Mouse (Mus musculus): ENCODE data around the gene Dhps. TPM values are rescaled to one million over a fixed set of nuclear protein-coding genes. Genes with fewer than 3 reads are reported as not detected.
"Not testable (repeated sequence)": the region's sequence is repeated elsewhere in the genome, so short reads cannot be mapped to it uniquely, and the experiment has no call there.

Gene Dhps
- total and polyA plus RNA-seq, 3 experiments, result 26.0 to 68.6 (median 28.3) TPM

- peak; percentile 91 for DNase-seq
Measured at GRCm38 (mm10) chr8:85059879-85060616, 11.5 kb upstream of the Dhps start, which contains the start of gene Fbxw9. Gene Fbxw9, plus strand, starts transcription at chr8:85060055.

DNA sequence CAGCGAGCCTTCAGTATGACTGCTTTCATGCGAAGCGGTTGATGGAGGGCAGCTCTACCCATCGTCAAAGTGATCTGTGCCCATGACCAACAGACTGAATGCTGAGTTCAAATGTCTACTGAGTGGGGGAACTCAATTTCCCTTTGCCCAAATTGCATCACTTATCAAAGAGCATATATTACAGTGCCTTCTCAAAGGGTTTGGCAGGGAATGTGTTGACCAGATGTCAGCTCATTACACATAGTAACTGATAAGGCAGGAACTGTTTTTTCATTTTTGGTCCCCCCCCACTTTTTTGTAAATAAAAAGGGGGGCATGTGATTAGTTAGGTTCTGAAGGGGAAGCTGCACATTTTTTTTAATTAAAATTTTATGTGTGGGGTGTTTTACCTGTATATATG is 9.0 kb upstream of the Dhps start:
- DNase-seq, result no peak

- no peak for DNase-seq
Measured at GRCm38 (mm10) chr8:85065213-85065612, 6.3 kb upstream of the Dhps start.

- DNase-seq, result no peak
Measured at GRCm38 (mm10) chr8:85067155-85067554, 4.4 kb upstream of the Dhps start.

- no peak for DNase-seq
Measured at GRCm38 (mm10) chr8:85067982-85068381, 3.6 kb upstream of the Dhps start, which contains the start of gene Gm5741. Gene Gm5741, minus strand, starts transcription at chr8:85067982.

GRCm38 (mm10) chr8:85071041-85071440 is 516 bp upstream of the Dhps start:
- DNase-seq, result peak; percentile 53

GRCm38 (mm10) chr8:85072364-85072929 is 890 bp downstream of the Dhps start:
- DNase-seq, result no peak

- no peak for DNase-seq
Measured at GRCm38 (mm10) chr8:85073041-85073612, 1.6 kb downstream of the Dhps start.

DNA sequence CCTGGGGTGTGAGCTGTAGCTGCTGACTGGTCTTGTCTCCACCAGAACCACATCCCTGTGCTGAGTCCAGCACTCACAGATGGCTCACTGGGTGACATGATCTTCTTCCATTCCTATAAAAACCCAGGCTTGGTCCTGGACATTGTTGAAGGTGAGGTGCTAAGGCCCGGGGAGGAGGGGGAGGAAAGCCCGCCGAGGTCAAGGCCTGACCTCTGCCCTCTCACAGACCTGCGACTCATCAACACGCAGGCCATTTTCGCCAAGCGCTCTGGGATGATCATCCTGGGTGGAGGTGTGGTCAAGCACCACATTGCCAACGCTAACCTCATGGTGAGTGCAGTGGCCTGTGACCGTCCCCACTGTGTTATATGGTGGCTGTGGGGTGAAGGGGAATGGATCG is 2.6 kb downstream of the Dhps start:
- DNase-seq, result no peak

DNA sequence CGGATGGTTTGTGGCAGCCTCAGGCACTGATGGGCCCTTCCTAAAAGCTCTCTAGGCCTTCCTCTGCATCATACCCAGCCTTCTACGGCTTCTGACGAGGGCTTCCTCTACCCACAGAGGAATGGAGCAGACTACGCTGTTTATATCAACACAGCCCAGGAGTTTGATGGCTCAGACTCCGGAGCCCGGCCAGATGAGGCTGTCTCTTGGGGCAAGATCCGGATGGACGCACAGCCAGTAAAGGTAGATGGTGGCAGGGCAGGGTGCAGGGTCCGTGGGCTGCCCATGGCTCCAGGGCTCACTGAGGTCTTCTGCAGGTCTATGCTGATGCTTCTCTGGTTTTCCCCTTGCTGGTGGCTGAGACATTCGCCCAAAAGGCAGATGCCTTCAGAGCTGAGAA is 3.1 kb downstream of the Dhps start:
- DNase-seq, result no peak

DNA sequence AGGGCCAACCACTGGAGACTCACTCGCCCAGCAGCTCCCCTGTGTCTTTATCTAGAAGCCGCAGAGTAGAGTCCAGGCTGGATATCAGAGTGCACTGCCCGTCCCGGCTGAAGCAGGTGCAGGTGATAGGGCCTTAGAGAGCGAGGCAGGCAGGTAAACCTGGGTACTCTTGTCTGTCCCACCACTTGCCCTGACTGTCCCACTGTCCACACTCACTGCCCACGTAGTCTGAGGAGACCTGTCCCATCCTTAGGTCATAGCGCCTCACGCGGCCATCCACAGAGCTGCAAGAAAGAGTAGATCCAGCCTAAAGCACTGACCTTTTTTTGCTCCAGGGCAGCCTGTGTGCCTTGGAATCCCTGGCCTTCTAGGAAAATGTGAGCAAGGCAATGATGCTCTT is 4.4 kb downstream of the Dhps start:
- DNase-seq, result peak; percentile 54

- peak; percentile 81 for DNase-seq
Measured at GRCm38 (mm10) chr8:85076993-85077392, 5.4 kb downstream of the Dhps start.

GRCm38 (mm10) chr8:85080214-85080531 is 8.6 kb downstream of the Dhps start:
- DNase-seq, result no peak

GRCm38 (mm10) chr8:85080532-85081215 is 9.1 kb downstream of the Dhps start, which contains the start of gene Wdr83os:
Gene Wdr83os, plus strand, starts transcription at chr8:85080740.
- peak; percentile 69 for DNase-seq

- peak; percentile 62 for DNase-seq
Measured at GRCm38 (mm10) chr8:85081216-85081555, 9.6 kb downstream of the Dhps start, which contains the start of gene Wdr83. Gene Wdr83, minus strand, starts transcription at chr8:85081306.

DNA sequence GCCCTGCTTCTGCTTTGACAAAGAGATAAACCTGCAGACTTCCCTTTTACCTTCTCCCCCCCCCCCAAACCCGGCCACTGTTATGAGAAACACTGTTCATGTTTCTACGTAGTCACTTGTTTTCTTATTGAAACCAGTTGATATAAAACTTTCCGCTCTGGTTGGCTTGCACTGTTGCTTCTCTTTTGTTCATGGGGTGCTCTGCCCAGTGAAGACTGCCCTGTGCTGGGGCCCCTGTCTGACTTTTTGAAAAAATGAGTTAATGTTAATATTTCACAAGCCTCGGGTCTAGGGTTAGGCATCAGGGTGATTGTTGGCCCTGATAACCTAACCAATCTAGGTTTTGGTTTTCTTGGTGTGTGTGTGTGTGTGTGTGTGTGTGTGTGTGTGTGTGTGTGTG is 10.6 kb downstream of the Dhps start:
- not testable (repeated sequence) for DNase-seq

DNA sequence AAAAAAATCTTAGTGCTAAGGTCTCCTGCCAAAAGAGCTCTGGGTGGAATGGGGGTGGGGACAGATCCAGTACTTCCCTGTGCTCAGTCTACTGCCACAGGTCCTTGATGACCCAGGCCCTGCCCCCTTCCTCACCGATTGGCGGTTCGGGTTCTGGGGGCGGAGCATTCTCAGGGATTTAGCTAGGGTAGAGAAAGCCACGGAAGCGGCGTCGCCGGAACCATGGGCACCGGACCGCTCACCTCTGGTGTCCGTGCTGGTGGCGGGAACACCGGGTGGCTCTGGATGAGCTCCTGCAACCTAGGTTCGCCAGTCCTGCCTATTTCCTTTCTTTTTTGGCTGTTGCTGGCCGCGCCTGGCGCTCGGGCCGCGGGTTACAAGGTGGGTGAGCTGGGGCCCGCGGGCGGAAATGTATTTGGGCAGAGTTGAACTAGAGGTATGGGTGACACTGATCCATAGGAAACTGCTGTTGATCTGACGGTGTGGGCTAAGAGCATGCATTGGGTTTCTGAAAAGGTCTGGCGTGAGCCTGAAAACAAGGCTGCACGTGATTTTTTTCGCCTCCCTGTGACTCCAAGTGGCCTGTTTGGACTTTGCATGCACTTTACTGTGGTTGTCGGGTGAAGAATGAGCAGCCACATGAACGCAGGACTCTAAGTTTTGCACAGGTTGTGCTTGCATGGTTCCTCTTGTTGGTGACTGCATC is 11.7 kb downstream of the Dhps start, which contains the start of gene Man2b1:
Gene Man2b1 (plus strand): TSS at position 163 of the 706 bp plus-strand sequence.
- peak; percentile 96 for DNase-seq

- DNase-seq, result no peak
Measured at GRCm38 (mm10) chr8:85084633-85085032, 13.1 kb downstream of the Dhps start.

DNA sequence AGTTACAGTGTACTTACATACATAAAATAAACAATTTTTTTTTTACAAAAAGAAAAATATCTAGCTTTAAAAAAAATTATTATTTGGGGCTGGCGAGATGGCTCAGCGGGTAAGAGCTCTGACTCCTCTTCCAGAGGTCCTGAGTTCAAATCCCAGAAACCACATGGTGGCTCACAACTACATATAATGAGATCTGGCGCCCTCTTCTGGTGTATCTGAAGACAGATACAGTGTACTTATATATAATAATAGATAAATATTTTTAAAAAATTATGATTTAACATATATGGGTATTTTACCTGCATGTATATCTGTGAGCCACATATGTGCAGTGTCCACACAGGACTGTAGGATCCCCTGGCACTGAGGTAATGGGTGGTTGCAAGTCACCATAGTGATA is 14.7 kb downstream of the Dhps start:
- DNase-seq, result no peak

DNA sequence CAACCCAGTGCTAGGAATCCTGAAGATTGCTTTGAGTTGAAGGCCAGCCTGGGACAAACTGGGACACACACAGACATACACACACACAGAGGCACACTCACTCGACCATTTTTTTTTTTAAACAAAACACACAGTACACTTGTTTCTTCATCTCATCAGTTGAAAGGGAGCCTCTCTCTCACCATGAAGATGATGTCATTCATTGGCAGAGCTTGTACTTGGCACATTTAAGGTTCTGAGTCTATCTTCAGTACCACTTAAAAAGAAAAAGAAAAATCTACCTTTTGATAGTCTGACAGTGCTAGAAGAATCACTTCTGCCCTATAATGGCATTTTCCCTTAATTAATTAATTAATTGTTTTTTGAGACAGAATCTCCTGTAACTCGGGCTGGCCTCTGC is 17.2 kb downstream of the Dhps start:
- DNase-seq, result no peak

GRCm38 (mm10) chr8:85090856-85091255 is 19.3 kb downstream of the Dhps start:
- DNase-seq, result no peak

GRCm38 (mm10) chr8:85091526-85092090 is 20.1 kb downstream of the Dhps start:
- no peak for DNase-seq
